Mouse (Mus musculus) bone marrow, adult 2 months (tissue): ENCODE results near the gene Jak2.

Experiments used
- CTCF ChIP-seq: fragments of 200-500 bp; IDR thresholded peaks from 2 replicates; pipeline ENCODE4 v1.5.1; 2011; ENCODE audit warnings: low read length, control low read depth; ENCODE audit not compliant: control insufficient read depth, insufficient read depth
- POLR2A ChIP-seq: fragments of 200-500 bp; IDR thresholded peaks from 2 replicates; pipeline ENCODE4 v1.6.1; 2011; ENCODE audit warnings: low read depth, mild to moderate bottlenecking, control low read depth, low read length, borderline replicate concordance; ENCODE audit not compliant: control insufficient read depth

DNA sequence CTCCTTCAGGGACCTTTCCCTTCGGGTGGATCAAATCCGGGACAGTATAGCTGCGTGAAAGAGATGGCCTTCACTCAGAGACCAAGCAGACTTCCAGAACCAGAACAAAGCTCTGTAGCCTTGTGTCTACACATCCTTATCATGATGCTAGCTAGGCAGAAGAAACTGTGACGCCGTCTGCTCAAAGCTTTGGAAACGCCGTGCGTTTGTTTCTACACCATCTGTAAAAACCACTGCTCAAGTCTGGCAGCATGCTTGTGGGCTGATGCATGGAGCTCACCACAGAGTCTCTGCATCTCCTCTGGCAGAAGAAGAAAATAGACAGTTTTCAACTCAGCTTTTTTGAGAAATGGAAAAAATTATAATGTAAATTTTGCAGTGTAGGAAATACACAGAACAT lies 60.2 kb downstream of the Jak2 start:
- TF ChIP-seq CTCF, result no peak
- TF ChIP-seq POLR2A, result no peak
